Mouse (Mus musculus) small intestine, adult 2 months (tissue): Measurements from ENCODE around the gene Mrvi1.
"Not testable (repeated sequence)": the region's sequence is repeated elsewhere in the genome, so short reads cannot be mapped to it uniquely, and the experiment has no call there.

Source experiments
- CTCF ChIP-seq: fragments of 200-500 bp; IDR thresholded peaks from 2 replicates; pipeline ENCODE4 v1.5.1; 2012; ENCODE audit warnings: low read depth, mild to moderate bottlenecking, control low read depth, inconsistent platforms, low read length, moderate library complexity, mixed read lengths; ENCODE audit not compliant: insufficient replicate concordance, insufficient read length; ENCODE audit errors: extremely low read depth
- POLR2A ChIP-seq: fragments of 200-500 bp; IDR thresholded peaks from 2 replicates; pipeline ENCODE4 v1.6.1; 2012; ENCODE audit warnings: low read depth, mild to moderate bottlenecking, control low read depth, inconsistent platforms, low read length, moderate library complexity

DNA sequence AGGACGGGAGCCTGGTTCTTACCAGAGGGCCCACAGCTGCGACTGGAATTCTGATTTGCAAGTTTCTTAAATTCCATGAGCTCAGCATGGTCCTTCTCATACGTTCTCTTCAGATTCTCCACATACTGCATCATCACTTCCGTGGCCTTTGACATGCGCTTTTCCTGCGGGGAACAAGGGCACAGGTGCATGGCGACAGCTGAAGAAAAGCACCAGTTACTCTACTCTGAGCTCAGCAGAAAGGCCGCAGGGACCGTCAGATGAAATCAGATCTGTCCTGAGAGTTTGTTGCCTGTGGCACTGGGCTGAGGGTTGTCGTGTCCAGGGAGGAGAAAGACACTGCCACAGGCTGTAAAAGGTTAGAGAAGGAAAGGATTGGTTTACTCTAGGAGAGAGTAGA is 86.5 kb downstream of the Mrvi1 start:
- TF ChIP-seq POLR2A, CTCF: not testable (repeated sequence)
